Comparison of ENCODE assay signal across 9 mouse cellular contexts in the genomic region with DNA sequence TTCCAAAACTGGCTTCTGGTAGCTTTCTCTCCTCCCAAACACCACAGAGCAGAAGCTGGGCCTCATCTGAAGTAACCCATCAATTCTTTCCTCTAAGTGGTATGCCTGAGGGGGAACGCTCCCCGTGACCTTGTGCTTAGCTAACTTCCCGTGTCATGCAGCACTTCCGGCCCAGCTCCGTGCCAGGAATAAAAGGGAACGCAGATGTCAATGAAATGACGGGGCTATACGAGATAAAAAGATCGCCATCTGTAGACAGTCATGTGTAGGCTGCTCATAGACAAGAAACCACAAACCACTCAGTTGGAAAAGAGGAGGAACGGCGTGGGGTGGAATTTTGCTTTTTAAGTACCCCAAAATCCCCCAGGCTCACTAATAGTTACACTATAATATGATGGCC.
A peak's percentile ranks its signal among the peaks of the same experiment; 100 is the strongest.
DNase-seq lines count a peak whose midpoint lies in the region; ATAC-seq and TF ChIP-seq lines count a peak whose summit lies in the region.
"Had no signal": no experiment of that assay in that cellular context is flagged by ENCODE, and none has a peak within 500 bp of the region (broad histone marks: within the 10 kb centered on the region; RNA-seq: fewer than 3 reads in every experiment).

No protein-coding gene starts in this region.

- H3K36me3 ChIP-seq in small intestine, adult 2 months (ENCODE audit: control insufficient read depth, insufficient read depth, low read length) = peaks cover 5% of the 10 kb centered on the region; the same call in 1 of the 2 replicates
- H3K36me3 ChIP-seq in stomach, postnatal 0 days (ENCODE audit: control insufficient read depth, insufficient read depth, low read length) = no peaks in the 10 kb centered on the region; the same call in 1 of the 2 replicates

- peaks cover 6% of the 10 kb centered on the region; the same call in 1 of the 2 replicates for H3K4me1 ChIP-seq in small intestine, adult 2 months (ENCODE audit: control insufficient read depth, insufficient read depth, insufficient read length, low read length)
- H3K4me1 ChIP-seq in stomach, postnatal 0 days (replicated peaks; ENCODE audit: control insufficient read depth, insufficient read depth) = no peaks in the 10 kb centered on the region

- TF ChIP-seq CTCF in small intestine, adult 2 months (IDR thresholded peaks at IDR 0.05; ENCODE audit: extremely low read depth, insufficient read length, insufficient replicate concordance, low read depth, low read length) = no peak
- no peak; the same call in 1 of the 2 replicates for TF ChIP-seq CTCF in stomach, postnatal 0 days (IDR thresholded peaks at IDR 0.05; ENCODE audit: low read depth)

- no peak overlapping the region for H3K9ac ChIP-seq in stomach, postnatal 0 days (ENCODE audit: low read length)

- ATAC-seq in granulocyte monocyte progenitor cell, adult 5-6 weeks (replicated peaks; ENCODE audit: poor library complexity, severe bottlenecking) = peak; percentile 92
- ATAC-seq in stomach, postnatal 0 days (ENCODE audit: low FRiP score, low TSS enrichment) = no peak

- no peak overlapping the region for H3K4me3 ChIP-seq in small intestine, adult 2 months (ENCODE audit: low read depth, low read length)
- no peak overlapping the region for H3K4me3 ChIP-seq in stomach, postnatal 0 days (ENCODE audit: low read depth, low read length)
- H3K4me3 ChIP-seq: erythroblast, embryonic 14.5 days had no signal

- no peaks in the 10 kb centered on the region for H3K27me3 ChIP-seq in small intestine, adult 2 months (ENCODE audit: control insufficient read depth, insufficient read depth, low read length)
- no peaks in the 10 kb centered on the region for H3K27me3 ChIP-seq in stomach, postnatal 0 days (ENCODE audit: control insufficient read depth, insufficient read depth, low read length)

- peak; percentile 36 for DNase-seq in layer of hippocampus, adult 11-12 months (ENCODE audit: low spot score)
- DNase-seq in layer of hippocampus, adult 9-10 months (ENCODE audit: low spot score) = no peak
- DNase-seq in kidney, postnatal 14 days = peak; percentile 68
- DNase-seq in stomach, postnatal 0 days (ENCODE audit: low spot score) = no peak
- no peak for DNase-seq in right cerebral cortex, adult 2 months (ENCODE audit: low spot score in 2 of 2)
- no peak for DNase-seq in cerebellum, postnatal 36 days

- WGBS in small intestine, adult 2 months = 76% methylated on average over 11 of the region's 11 CpGs
- 69% methylated on average over 11 of the region's 11 CpGs for WGBS in stomach, postnatal 0 days

- H3K4me2 ChIP-seq in stomach, postnatal 0 days (replicated peaks; ENCODE audit: low read depth) = no peak overlapping the region

- TF ChIP-seq EP300 in stomach, postnatal 0 days (optimal IDR thresholded peaks at IDR 0.05) = no peak

- H3K27ac ChIP-seq in small intestine, adult 2 months (ENCODE audit: insufficient read depth, low read depth, low read length) = peak overlapping the region; percentile 44; the same call in 1 of the 2 replicates
- no peak overlapping the region for H3K27ac ChIP-seq in stomach, postnatal 0 days (replicated peaks)

- no peaks in the 10 kb centered on the region for H3K9me3 ChIP-seq in stomach, postnatal 0 days (ENCODE audit: control insufficient read depth, low read length)

- TF ChIP-seq POLR2A in small intestine, adult 2 months (IDR thresholded peaks at IDR 0.05; ENCODE audit: low read depth, low read length) = no peak

Comparison
In these comparisons a context has a peak if more than half of its experiments do, and no peak if none do; other contexts are left out.
1. DNase-seq: peak in layer of hippocampus, adult 11-12 months (single experiment) and kidney, postnatal 14 days (single experiment); none in layer of hippocampus, adult 9-10 months (single experiment), stomach, postnatal 0 days (single experiment), right cerebral cortex, adult 2 months (0 of 2) and cerebellum, postnatal 36 days (0 of 2).